Mouse (Mus musculus): ENCODE measurements at regions not wholly inside any gene's neighbourhood (a gene's known extent, or its start where the extent isn't known, plus 50 kb on each side); places are given as distances from the start of the nearest gene placed in this dataset.

- in situ Hi-C loops (cut with MboI; ENCODE audit: low sequenced_read_pairs in 2 of 2, unreplicated experiment in 2 of 2): no loop called here
- Histone ChIP-seq H3K36me3 (ENCODE audit: control insufficient read depth, insufficient read depth, low read length, poor library complexity, severe bottlenecking) (no peaks in the 10 kb centered on the region), H3K9ac (ENCODE audit: insufficient read depth, low read depth, low read length, poor library complexity, severe bottlenecking) (no peak overlapping the region), H3K9me3 (ENCODE audit: control insufficient read depth, insufficient read depth, low read depth, low read length) (no peaks in the 10 kb centered on the region), H3K27ac (ENCODE audit: insufficient read depth, low read depth, low read length, poor library complexity, severe bottlenecking) (no peak overlapping the region), H3K4me3 (ENCODE audit: insufficient read depth in 1 of 2, low read depth in 1 of 2, low read length in 2 of 2, poor library complexity in 1 of 2, severe bottlenecking in 1 of 2) (no peak overlapping the region), H3K4me1 (ENCODE audit: control insufficient read depth in 2 of 2, insufficient read depth in 2 of 2, low read length in 2 of 2, poor library complexity in 1 of 2) (no peaks in the 10 kb centered on the region)
- DNase-seq (ENCODE audit: low read depth, low spot score): no peak
- TF ChIP-seq CHD2 (IDR thresholded peaks at IDR 0.05; ENCODE audit: low read depth, low read length): no peak
- TF ChIP-seq MAFK (IDR thresholded peaks at IDR 0.05; ENCODE audit: insufficient read depth, low read depth, low read length): no peak
- no peak for TF ChIP-seq HCFC1 (IDR thresholded peaks at IDR 0.05; ENCODE audit: borderline replicate concordance, insufficient read depth, low read length)
- no peak for TF ChIP-seq ZNF384 (IDR thresholded peaks at IDR 0.05; ENCODE audit: low read depth, low read length)
- no peak for TF ChIP-seq ZC3H11A (IDR thresholded peaks at IDR 0.05; ENCODE audit: borderline replicate concordance, low read depth, low read length)
Measured at GRCm38 (mm10) chr1:75677695-75678094, 131.6 kb downstream of the Slc4a3 start.

- in situ Hi-C loops (cut with MboI; ENCODE audit: low sequenced_read_pairs in 2 of 2, unreplicated experiment in 2 of 2): no loop called here
- Histone ChIP-seq H3K4me1 (ENCODE audit: control insufficient read depth in 2 of 2, insufficient read depth in 2 of 2, low read length in 2 of 2, poor library complexity in 1 of 2) (no peaks in the 10 kb centered on the region), H3K4me3 (ENCODE audit: insufficient read depth in 1 of 2, low read depth in 1 of 2, low read length in 2 of 2, poor library complexity in 1 of 2, severe bottlenecking in 1 of 2) (no peak overlapping the region), H3K9me3 (ENCODE audit: control insufficient read depth, insufficient read depth, low read depth, low read length) (no peaks in the 10 kb centered on the region), H3K9ac (ENCODE audit: insufficient read depth, low read depth, low read length, poor library complexity, severe bottlenecking) (no peak overlapping the region), H3K27ac (ENCODE audit: insufficient read depth, low read depth, low read length, poor library complexity, severe bottlenecking) (no peak overlapping the region), H3K36me3 (ENCODE audit: control insufficient read depth, insufficient read depth, low read length, poor library complexity, severe bottlenecking) (no peaks in the 10 kb centered on the region)
- DNase-seq (ENCODE audit: low read depth, low spot score): no peak
- TF ChIP-seq ZNF384 (IDR thresholded peaks at IDR 0.05; ENCODE audit: low read depth, low read length) (no peak), CHD2 (IDR thresholded peaks at IDR 0.05; ENCODE audit: low read depth, low read length) (no peak), MAFK (IDR thresholded peaks at IDR 0.05; ENCODE audit: insufficient read depth, low read depth, low read length) (no peak), ZC3H11A (IDR thresholded peaks at IDR 0.05; ENCODE audit: borderline replicate concordance, low read depth, low read length) (no peak), HCFC1 (IDR thresholded peaks at IDR 0.05; ENCODE audit: borderline replicate concordance, insufficient read depth, low read length) (no peak)
Measured at GRCm38 (mm10) chr1:75678279-75678678, 132.2 kb downstream of the Slc4a3 start.

GRCm38 (mm10) chr1:75680366-75680765 is 134.3 kb downstream of the Slc4a3 start:
- Histone ChIP-seq H3K36me3 (ENCODE audit: control insufficient read depth, insufficient read depth, low read length, poor library complexity, severe bottlenecking) (no peaks in the 10 kb centered on the region), H3K9ac (ENCODE audit: insufficient read depth, low read depth, low read length, poor library complexity, severe bottlenecking) (no peak overlapping the region), H3K9me3 (ENCODE audit: control insufficient read depth, insufficient read depth, low read depth, low read length) (no peaks in the 10 kb centered on the region), H3K4me3 (ENCODE audit: insufficient read depth in 1 of 2, low read depth in 1 of 2, low read length in 2 of 2, poor library complexity in 1 of 2, severe bottlenecking in 1 of 2) (no peak overlapping the region), H3K4me1 (ENCODE audit: control insufficient read depth in 2 of 2, insufficient read depth in 2 of 2, low read length in 2 of 2, poor library complexity in 1 of 2) (no peaks in the 10 kb centered on the region), H3K27ac (ENCODE audit: insufficient read depth, low read depth, low read length, poor library complexity, severe bottlenecking) (no peak overlapping the region)
- TF ChIP-seq MAFK (IDR thresholded peaks at IDR 0.05; ENCODE audit: insufficient read depth, low read depth, low read length): no peak
- no peak for TF ChIP-seq ZC3H11A (IDR thresholded peaks at IDR 0.05; ENCODE audit: borderline replicate concordance, low read depth, low read length)
- no peak for TF ChIP-seq HCFC1 (IDR thresholded peaks at IDR 0.05; ENCODE audit: borderline replicate concordance, insufficient read depth, low read length)
- no peak for TF ChIP-seq CHD2 (IDR thresholded peaks at IDR 0.05; ENCODE audit: low read depth, low read length)
- TF ChIP-seq ZNF384 (IDR thresholded peaks at IDR 0.05; ENCODE audit: low read depth, low read length): no peak
- DNase-seq (ENCODE audit: low read depth, low spot score): no peak
- in situ Hi-C loops (cut with MboI; ENCODE audit: low sequenced_read_pairs in 2 of 2, unreplicated experiment in 2 of 2): no loop called here

- Histone ChIP-seq H3K4me1 (ENCODE audit: control insufficient read depth in 2 of 2, insufficient read depth in 2 of 2, low read length in 2 of 2, poor library complexity in 1 of 2) (no peaks in the 10 kb centered on the region), H3K27ac (ENCODE audit: insufficient read depth, low read depth, low read length, poor library complexity, severe bottlenecking) (no peak overlapping the region), H3K4me3 (ENCODE audit: insufficient read depth in 1 of 2, low read depth in 1 of 2, low read length in 2 of 2, poor library complexity in 1 of 2, severe bottlenecking in 1 of 2) (no peak overlapping the region), H3K9ac (ENCODE audit: insufficient read depth, low read depth, low read length, poor library complexity, severe bottlenecking) (no peak overlapping the region), H3K9me3 (ENCODE audit: control insufficient read depth, insufficient read depth, low read depth, low read length) (no peaks in the 10 kb centered on the region), H3K36me3 (ENCODE audit: control insufficient read depth, insufficient read depth, low read length, poor library complexity, severe bottlenecking) (no peaks in the 10 kb centered on the region)
- no peak for DNase-seq (ENCODE audit: low read depth, low spot score)
- in situ Hi-C loops (cut with MboI; ENCODE audit: low sequenced_read_pairs in 2 of 2, unreplicated experiment in 2 of 2): no loop called here
- no peak for TF ChIP-seq ZNF384 (IDR thresholded peaks at IDR 0.05; ENCODE audit: low read depth, low read length)
- TF ChIP-seq ZC3H11A (IDR thresholded peaks at IDR 0.05; ENCODE audit: borderline replicate concordance, low read depth, low read length): no peak
- no peak for TF ChIP-seq HCFC1 (IDR thresholded peaks at IDR 0.05; ENCODE audit: borderline replicate concordance, insufficient read depth, low read length)
Measured at GRCm38 (mm10) chr1:75681913-75682312, 135.8 kb downstream of the Slc4a3 start.

GRCm38 (mm10) chr1:75692781-75693180 is 146.7 kb downstream of the Slc4a3 start:
- TF ChIP-seq MAFK (IDR thresholded peaks at IDR 0.05; ENCODE audit: insufficient read depth, low read depth, low read length): no peak
- TF ChIP-seq ZNF384 (IDR thresholded peaks at IDR 0.05; ENCODE audit: low read depth, low read length): no peak
- TF ChIP-seq CHD2 (IDR thresholded peaks at IDR 0.05; ENCODE audit: low read depth, low read length): no peak
- TF ChIP-seq HCFC1 (IDR thresholded peaks at IDR 0.05; ENCODE audit: borderline replicate concordance, insufficient read depth, low read length): no peak
- in situ Hi-C loops (cut with MboI; ENCODE audit: low sequenced_read_pairs in 2 of 2, unreplicated experiment in 2 of 2): no loop called here

More at GRCm38 (mm10) chr1:75692781-75693180, 146.7 kb downstream of the Slc4a3 start:
- H3K36me3 ChIP-seq (ENCODE audit: control insufficient read depth, insufficient read depth, low read length, poor library complexity, severe bottlenecking): no peaks in the 10 kb centered on the region
- no peak overlapping the region for H3K9ac ChIP-seq (ENCODE audit: insufficient read depth, low read depth, low read length, poor library complexity, severe bottlenecking)
- no peaks in the 10 kb centered on the region for H3K9me3 ChIP-seq (ENCODE audit: control insufficient read depth, insufficient read depth, low read depth, low read length)
- H3K27ac ChIP-seq (ENCODE audit: insufficient read depth, low read depth, low read length, poor library complexity, severe bottlenecking): no peak overlapping the region
- no peaks in the 10 kb centered on the region for H3K4me1 ChIP-seq (ENCODE audit: control insufficient read depth in 2 of 2, insufficient read depth in 2 of 2, low read length in 2 of 2, poor library complexity in 1 of 2)
- no peak overlapping the region for H3K4me3 ChIP-seq (ENCODE audit: insufficient read depth in 1 of 2, low read depth in 1 of 2, low read length in 2 of 2, poor library complexity in 1 of 2, severe bottlenecking in 1 of 2)
- no peak for DNase-seq (ENCODE audit: low read depth, low spot score)

Data from ES-E14 (cell line).